Mouse (Mus musculus) spleen, adult 2 months (tissue): ENCODE measurements around the gene Ccdc152. TPM values are rescaled to one million over a fixed set of nuclear protein-coding genes. Genes with fewer than 3 reads are reported as not detected.

Experiments used
- DNase-seq, 2 experiments: peaks; one replicate each; pipeline versions ENCODE4 v3.0.0 to v3.0.0-alpha.2; 2012 to 2021; ENCODE audit warnings: low spot score in 2 of 2, low read depth in 1 of 2
- H3K27ac ChIP-seq: fragments of 200-500 bp; 2 replicates; pipeline ENCODE4 v1.5.1; 2012; ENCODE audit warnings: low read length, inconsistent platforms; ENCODE audit not compliant: insufficient read depth
- H3K27me3 ChIP-seq: fragments of 200-500 bp; 2 replicates; pipeline ENCODE4 v1.6.1; 2012; ENCODE audit warnings: mild to moderate bottlenecking, moderate library complexity, low read length, inconsistent platforms; ENCODE audit not compliant: control insufficient read depth, insufficient read depth
- H3K36me3 ChIP-seq: fragments of 200-500 bp; 2 replicates; pipeline ENCODE4 v1.6.1; 2012; ENCODE audit warnings: mild to moderate bottlenecking, low read length, inconsistent platforms; ENCODE audit not compliant: control insufficient read depth, insufficient read depth
- H3K4me1 ChIP-seq: fragments of 200-500 bp; 2 replicates; pipeline ENCODE4 v1.6.1; 2011; ENCODE audit warnings: inconsistent platforms; ENCODE audit not compliant: control insufficient read depth, insufficient read depth, insufficient read length
- H3K4me3 ChIP-seq: fragments of 200-500 bp; 2 replicates; pipeline ENCODE4 v1.5.1; 2011; ENCODE audit warnings: mild to moderate bottlenecking, inconsistent platforms; ENCODE audit not compliant: insufficient read depth, insufficient read length; ENCODE audit errors: extremely low read depth
- CTCF ChIP-seq: fragments of 200-500 bp; IDR thresholded peaks from 2 replicates; pipeline ENCODE4 v1.5.1; 2011; ENCODE audit warnings: mild to moderate bottlenecking, inconsistent platforms; ENCODE audit not compliant: insufficient read depth, insufficient read length, insufficient replicate concordance; ENCODE audit errors: extremely low read depth
- POLR2A ChIP-seq: fragments of 200-500 bp; IDR thresholded peaks from 2 replicates; pipeline ENCODE4 v1.6.1; 2011; ENCODE audit warnings: low read depth, low read length, inconsistent platforms
- WGBS: fragments of 180-500 bp; shearing (Covaris S2); methylation state at CpG from one replicate; pipeline ENCODE4 v1.1.7; 2018; 5-methylcytosine and 5-hydroxymethylcytosine counted together
- polyA plus RNA-seq: library from polyadenylated mRNA; depleted of rRNA; stranded (reverse); fragments of >200 nt; gene quantifications from 2 replicates; pipeline ENCODE4 v1.2.3, GENCODE M21; 2012; rRNA removed

The Ccdc152 gene
- 0.30 TPM in 1 of 2 replicates, not detected in the other for polyA plus RNA-seq

DNA sequence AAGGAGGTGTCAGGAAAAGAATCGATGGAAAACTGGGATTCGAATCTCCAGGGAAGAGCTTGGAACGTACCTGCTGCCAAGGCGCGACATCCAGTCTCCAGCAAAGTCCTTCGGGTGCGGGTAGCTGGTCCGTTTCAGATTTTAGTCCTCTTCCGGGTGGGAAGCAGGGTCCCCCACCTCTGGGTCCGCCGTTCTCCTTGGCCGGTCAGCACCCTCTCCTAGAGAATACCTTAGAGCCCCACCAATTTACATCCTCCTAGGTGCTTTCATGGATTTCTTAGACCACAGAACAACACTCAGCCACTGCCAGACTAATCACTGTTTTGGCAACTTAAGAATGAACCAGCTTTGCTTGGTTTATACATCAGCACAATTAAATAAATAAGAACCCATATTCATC, at the start of gene Ccdc152:
Gene Ccdc152 (minus strand): TSS at position 101 of the 400 bp plus-strand sequence.
- no peak for DNase-seq
- TF ChIP-seq CTCF = no peak
- no peak for TF ChIP-seq POLR2A
- H3K36me3 ChIP-seq = no peaks in the 10 kb centered on the region
- no peak within 1 kb of the TSS for H3K4me3 ChIP-seq
- H3K27me3 ChIP-seq = no peaks in the 10 kb centered on the region
- H3K27ac ChIP-seq = no peak within 1 kb of the TSS
- H3K4me1 ChIP-seq = no peaks in the 10 kb centered on the region
- 94% methylated on average over 12 of the region's 12 CpGs for WGBS

DNA sequence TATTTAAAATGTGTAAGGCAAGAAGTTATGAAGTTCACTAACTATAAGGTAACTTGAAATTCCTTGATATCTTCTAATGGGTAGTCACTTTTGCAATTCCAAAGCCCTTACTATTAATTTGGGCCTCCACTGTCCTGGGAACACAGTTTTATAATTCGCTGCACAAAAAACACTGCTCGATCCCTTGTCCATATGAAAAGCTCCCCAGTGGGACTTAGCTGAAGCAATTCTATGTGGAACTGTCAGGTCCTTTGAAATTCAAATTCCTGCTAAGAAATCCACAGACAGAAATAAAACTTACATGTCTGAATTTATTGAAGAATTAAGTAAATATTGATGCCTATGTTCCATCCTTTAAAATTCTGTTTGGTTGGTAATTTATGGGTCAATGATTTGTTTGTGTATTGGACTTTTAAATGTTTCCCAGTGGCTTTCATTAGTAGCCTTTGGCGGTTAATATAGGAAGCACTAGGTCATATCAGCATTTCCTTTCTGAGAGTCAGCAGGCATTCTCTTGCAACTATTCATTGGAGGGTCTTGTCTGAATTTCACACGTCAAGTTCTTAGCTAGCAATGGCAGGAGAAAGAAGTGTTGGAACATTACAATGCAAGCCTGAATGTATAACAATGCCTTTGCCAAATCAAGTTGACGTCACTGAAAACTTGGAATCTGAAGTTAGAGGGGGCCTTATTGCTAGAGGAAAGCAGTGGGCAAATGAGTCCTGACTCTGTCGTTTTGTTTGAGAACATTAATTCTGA, 46.2 kb upstream of the Ccdc152 start:
- no peak overlapping the region for H3K4me3 ChIP-seq
- no peak overlapping the region for H3K27ac ChIP-seq
- TF ChIP-seq POLR2A = no peak
- no peak for TF ChIP-seq CTCF
- H3K27me3 ChIP-seq = no peaks in the 10 kb centered on the region
- no peak for DNase-seq
- H3K36me3 ChIP-seq = no peaks in the 10 kb centered on the region
- H3K4me1 ChIP-seq = no peaks in the 10 kb centered on the region
- WGBS = 79% methylated on average over 6 of the region's 6 CpGs

- H3K36me3 ChIP-seq = no peaks in the 10 kb centered on the region
- H3K4me1 ChIP-seq = no peaks in the 10 kb centered on the region
- no peaks in the 10 kb centered on the region for H3K27me3 ChIP-seq
- 76% methylated on average over 3 of the region's 3 CpGs for WGBS
- H3K4me3 ChIP-seq = no peak overlapping the region
- TF ChIP-seq CTCF (no peak), POLR2A (no peak)
- no peak overlapping the region for H3K27ac ChIP-seq
- DNase-seq = no peak
These were observed 43.4 kb upstream of the Ccdc152 start for GRCm38 (mm10) chr15:3346682-3347081.

- no peak for DNase-seq
- H3K4me1 ChIP-seq = no peaks in the 10 kb centered on the region
- H3K27ac ChIP-seq = no peak overlapping the region
- H3K27me3 ChIP-seq = no peaks in the 10 kb centered on the region
- H3K36me3 ChIP-seq = no peaks in the 10 kb centered on the region
- 94% methylated on average over 4 of the region's 4 CpGs for WGBS
- TF ChIP-seq POLR2A = no peak
- no peak for TF ChIP-seq CTCF
- no peak overlapping the region for H3K4me3 ChIP-seq
These were observed 41.2 kb upstream of the Ccdc152 start for GRCm38 (mm10) chr15:3344555-3344954.

DNA sequence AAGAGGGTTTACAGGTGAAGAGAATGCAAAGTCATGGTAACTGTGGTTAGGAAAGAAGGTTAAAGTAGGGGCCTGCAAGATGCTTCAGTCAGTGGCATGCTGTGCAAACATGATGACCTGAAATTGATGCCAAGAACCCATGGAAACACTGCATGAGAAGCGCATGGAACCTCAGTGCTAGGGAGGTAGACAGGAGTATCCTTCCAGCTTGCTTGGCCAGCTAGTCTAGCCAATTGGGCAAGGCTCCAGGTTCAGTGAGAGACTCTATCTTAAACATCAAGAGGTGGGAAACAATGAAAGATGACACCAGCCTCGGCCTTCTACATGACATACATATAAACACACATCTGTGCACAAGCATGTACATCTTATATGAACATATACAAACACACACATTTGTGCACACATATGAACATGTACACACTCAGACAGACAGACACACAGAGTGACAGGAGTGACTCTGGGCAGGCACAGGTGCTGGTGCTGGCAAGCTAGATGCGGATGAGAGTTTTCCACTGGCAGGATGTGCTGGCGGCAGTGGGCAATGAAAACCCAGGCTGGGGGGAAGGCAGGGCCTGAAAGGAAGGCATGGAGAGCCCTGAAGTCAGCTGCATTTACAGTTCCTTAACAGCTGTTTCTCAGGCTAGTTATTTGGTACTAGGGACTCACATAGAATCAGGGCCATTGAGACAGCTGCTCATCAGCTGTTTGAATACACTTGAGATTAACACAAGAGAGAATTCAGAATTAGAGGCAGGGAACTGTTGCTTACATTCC, 38.7 kb upstream of the Ccdc152 start:
- no peak for TF ChIP-seq POLR2A
- TF ChIP-seq CTCF = no peak
- Histone ChIP-seq H3K4me1 (no peaks in the 10 kb centered on the region), H3K27me3 (no peaks in the 10 kb centered on the region), H3K4me3 (no peak overlapping the region), H3K27ac (no peak overlapping the region), H3K36me3 (no peaks in the 10 kb centered on the region)
- DNase-seq = no peak
- 93% methylated on average over 4 of the region's 4 CpGs for WGBS

DNA sequence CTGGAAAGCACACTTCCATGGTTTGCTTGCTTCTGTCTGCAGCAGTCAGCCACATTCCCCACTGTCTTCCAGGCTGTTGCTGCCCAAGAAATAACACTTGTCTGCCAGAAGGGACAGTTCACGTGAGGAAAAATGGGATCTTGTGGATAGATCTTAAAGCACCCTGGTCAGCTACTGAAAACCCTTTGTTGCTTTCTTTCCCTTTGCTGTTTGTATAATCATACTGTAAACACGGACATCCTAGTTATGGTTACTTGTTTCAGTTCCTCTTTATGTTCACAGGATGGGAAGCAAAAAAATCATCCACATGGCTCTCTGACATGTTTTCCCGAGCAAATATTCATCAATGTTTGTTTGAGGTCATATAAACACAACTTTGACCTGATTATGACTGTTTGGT, 36.5 kb upstream of the Ccdc152 start:
- Histone ChIP-seq H3K27ac (no peak overlapping the region), H3K36me3 (no peaks in the 10 kb centered on the region), H3K4me1 (no peaks in the 10 kb centered on the region), H3K4me3 (no peak overlapping the region), H3K27me3 (no peaks in the 10 kb centered on the region)
- 62% methylated on average over 3 of the region's 3 CpGs for WGBS
- DNase-seq = no peak
- TF ChIP-seq POLR2A (no peak), CTCF (no peak)

DNA sequence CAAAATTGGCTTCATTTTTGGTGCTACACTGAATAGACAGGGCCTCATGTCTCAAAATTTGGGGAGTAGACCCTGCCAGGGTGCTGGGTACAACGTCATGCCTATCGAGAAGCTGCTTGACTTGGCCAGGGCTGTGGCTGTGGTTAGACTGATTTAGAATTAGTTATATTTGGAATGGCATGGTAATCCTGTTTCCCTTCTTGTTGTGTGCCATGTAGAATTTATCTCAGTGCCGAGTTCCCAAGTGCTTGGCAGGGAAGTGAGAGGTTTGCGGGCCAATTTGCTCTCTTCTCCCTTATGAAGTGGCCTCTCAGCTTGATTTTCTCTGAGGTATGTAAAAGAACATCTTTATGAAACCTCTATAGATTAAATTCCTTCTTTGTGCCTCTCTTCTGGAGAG, 29.2 kb upstream of the Ccdc152 start:
- no peak for TF ChIP-seq CTCF
- no peak for TF ChIP-seq POLR2A
- Histone ChIP-seq H3K4me3 (no peak overlapping the region), H3K27ac (no peak overlapping the region), H3K36me3 (no peaks in the 10 kb centered on the region), H3K27me3 (no peaks in the 10 kb centered on the region), H3K4me1 (no peaks in the 10 kb centered on the region)
- no peak for DNase-seq
- 84% methylated on average over 4 of the region's 4 CpGs for WGBS
